Mouse (Mus musculus) megakaryocyte, adult 5-6 weeks (primary cell): ENCODE measurements around the gene Vps25. TPM values are rescaled to one million over a fixed set of nuclear protein-coding genes. Genes with fewer than 3 reads are reported as not detected.

Experiments
- ATAC-seq: 2 replicates; pipeline ENCODE4 v1.8.0; 2016; ENCODE audit warnings: mild to moderate bottlenecking, inconsistent platforms; ENCODE audit not compliant: poor library complexity, severe bottlenecking
- total RNA-seq, 2 experiments: library from RNA; stranded (forward) in 1 of 2; stranded (reverse) in 1 of 2; fragments of 153-499, 151-499 nt in 1 of 2; fragments of 221-1000, 200-1000 nt in 1 of 2; gene quantifications; 2 replicates each; pipeline versions ENCODE4 v1.2.3 to v1.2.4; 2015 to 2017

Vps25 gene
- total RNA-seq, 2 experiments from 2014 or later: 54.6 to 184 TPM

- no peak for ATAC-seq
Observed at GRCm38 (mm10) chr11:101238071-101238647, 15.3 kb upstream of the Vps25 start.

- no peak for ATAC-seq
Observed at GRCm38 (mm10) chr11:101245071-101245470, 8.4 kb upstream of the Vps25 start.

- ATAC-seq: 0 out of 2 replicates have a peak, but pooled peaks have one; percentile 15
Observed at GRCm38 (mm10) chr11:101245855-101246701, 7.4 kb upstream of the Vps25 start, which contains the start of gene Ramp2. Gene Ramp2, plus strand, starts transcription at chr11:101246028.

GRCm38 (mm10) chr11:101246702-101247012, 6.8 kb upstream of the Vps25 start:
- peak; percentile 30; the same call in 1 of the 2 replicates for ATAC-seq

GRCm38 (mm10) chr11:101247521-101248030, 5.9 kb upstream of the Vps25 start:
- ATAC-seq: no peak

GRCm38 (mm10) chr11:101248258-101248994, 5.1 kb upstream of the Vps25 start:
- peak; percentile 56 for ATAC-seq

- no peak for ATAC-seq
Observed at GRCm38 (mm10) chr11:101251031-101251430, 2.5 kb upstream of the Vps25 start.

- no peak for ATAC-seq
Observed at GRCm38 (mm10) chr11:101252941-101253340, 566 bp upstream of the Vps25 start.

- ATAC-seq: no peak
Observed at GRCm38 (mm10) chr11:101255826-101256775, 2.6 kb downstream of the Vps25 start.

GRCm38 (mm10) chr11:101259261-101259712, 5.8 kb downstream of the Vps25 start:
- no peak for ATAC-seq

- ATAC-seq: peak; percentile 37
Observed at GRCm38 (mm10) chr11:101259948-101260825, 6.7 kb downstream of the Vps25 start, which contains the start of gene Wnk4. Gene Wnk4, plus strand, starts transcription at chr11:101260567.

GRCm38 (mm10) chr11:101260826-101261380, 7.4 kb downstream of the Vps25 start:
- ATAC-seq: peak; percentile 11; the same call in 1 of the 2 replicates

GRCm38 (mm10) chr11:101262272-101262967, 8.9 kb downstream of the Vps25 start:
- ATAC-seq: no peak

GRCm38 (mm10) chr11:101263138-101263988, 9.9 kb downstream of the Vps25 start:
- no peak for ATAC-seq

- no peak for ATAC-seq
Observed at GRCm38 (mm10) chr11:101263989-101264280, 10.4 kb downstream of the Vps25 start.

GRCm38 (mm10) chr11:101264954-101265471, 11.5 kb downstream of the Vps25 start:
- ATAC-seq: no peak

GRCm38 (mm10) chr11:101265906-101266305, 12.4 kb downstream of the Vps25 start:
- ATAC-seq: no peak
